Mouse (Mus musculus) heart, embryonic 11.5 days (tissue): Measurements from ENCODE around the gene Bnc2. TPM values are rescaled to one million over a fixed set of nuclear protein-coding genes. Genes with fewer than 3 reads are reported as not detected.

ENCODE experiments used
- ATAC-seq: fragments of 200-750 bp; cut with Nextera tagmentation; replicated peaks from 2 replicates; pipeline ENCODE4 v1.8.0; 2017; ENCODE audit warnings: moderate library complexity; ENCODE audit not compliant: insufficient number of reproducible peaks, low FRiP score, low TSS enrichment
- H3K27ac ChIP-seq: fragments of 300-500 bp; sonication (generic); 2 replicates; pipeline ENCODE4 v1.5.1; 2014; ENCODE audit warnings: mild to moderate bottlenecking, low read depth, low read length
- H3K27me3 ChIP-seq: fragments of 300-500 bp; sonication (generic); 2 replicates; pipeline ENCODE4 v1.6.1; 2014; ENCODE audit warnings: mild to moderate bottlenecking, low read length, mixed read lengths; ENCODE audit not compliant: control insufficient read depth, insufficient read depth
- H3K36me3 ChIP-seq: fragments of 300-500 bp; sonication (generic); 2 replicates; pipeline ENCODE4 v1.6.1; 2014; ENCODE audit warnings: mild to moderate bottlenecking, low read length, moderate library complexity, mixed read lengths; ENCODE audit not compliant: control insufficient read depth, insufficient read depth
- H3K4me1 ChIP-seq: fragments of 300-500 bp; sonication (generic); 2 replicates; pipeline ENCODE4 v1.6.1; 2014; ENCODE audit warnings: low read length; ENCODE audit not compliant: control insufficient read depth, insufficient read depth
- H3K4me2 ChIP-seq: fragments of 300-500 bp; sonication (generic); 2 replicates; pipeline ENCODE4 v1.6.1; 2014; ENCODE audit warnings: mild to moderate bottlenecking, moderate library complexity
- H3K4me3 ChIP-seq: fragments of 300-500 bp; sonication (generic); 2 replicates; pipeline ENCODE4 v1.5.1; 2014; ENCODE audit warnings: low read depth, low read length
- H3K9ac ChIP-seq: fragments of 300-500 bp; sonication (generic); 2 replicates; pipeline ENCODE4 v1.6.1; 2014; ENCODE audit warnings: mild to moderate bottlenecking, low read depth, low read length, moderate library complexity
- H3K9me3 ChIP-seq: fragments of 300-500 bp; sonication (generic); replicated peaks from 2 replicates; pipeline ENCODE4 v1.6.1; 2016; ENCODE audit warnings: low read length; ENCODE audit not compliant: control insufficient read depth
- WGBS: fragments of 180-500 bp; shearing (Covaris S2); extraction: QIAGEN DNeasy Blood & Tissue Kit; methylation state at CpG from one replicate; pipeline ENCODE4 v1.1.7; 2014; ENCODE audit not compliant: insufficient replicate concordance; 5-methylcytosine and 5-hydroxymethylcytosine counted together
- polyA plus RNA-seq: library from polyadenylated mRNA; unstranded; fragments of >200 nt; fragmentation: Nextera tagmentation; extraction: Ambion mirVana; gene quantifications from 2 replicates; pipeline ENCODE4 v1.2.1, GENCODE M21; 2014

Bnc2 gene
- polyA plus RNA-seq, 1 experiment from 2014 or later = 2.9 TPM

- Histone ChIP-seq H3K27ac (no peak overlapping the region), H3K9me3 (no peaks in the 10 kb centered on the region), H3K4me3 (no peak overlapping the region), H3K27me3 (no peaks in the 10 kb centered on the region), H3K4me1 (peaks cover 6% of the 10 kb centered on the region), H3K36me3 (no peaks in the 10 kb centered on the region), H3K9ac (no peak overlapping the region), H3K4me2 (no peak overlapping the region)
- 24% methylated on average over 2 of the region's 2 CpGs for WGBS
- no peak for ATAC-seq
These were observed 322.4 kb downstream of the Bnc2 start for GRCm38 (mm10) chr4:84352656-84353055.

- no peak overlapping the region for H3K4me2 ChIP-seq
- no peak overlapping the region for H3K4me3 ChIP-seq
- H3K36me3 ChIP-seq = no peaks in the 10 kb centered on the region
- H3K27ac ChIP-seq = no peak overlapping the region
- no peak for ATAC-seq
- 23% methylated on average over 5 of the region's 5 CpGs for WGBS
- H3K27me3 ChIP-seq = no peaks in the 10 kb centered on the region
- no peaks in the 10 kb centered on the region for H3K4me1 ChIP-seq
- no peak overlapping the region for H3K9ac ChIP-seq
- H3K9me3 ChIP-seq = no peaks in the 10 kb centered on the region
These were observed 325.5 kb downstream of the Bnc2 start for GRCm38 (mm10) chr4:84349536-84349935.

GRCm38 (mm10) chr4:84339172-84339571 lies 335.9 kb downstream of the Bnc2 start:
- Histone ChIP-seq H3K9me3 (no peaks in the 10 kb centered on the region), H3K9ac (no peak overlapping the region), H3K27ac (no peak overlapping the region), H3K27me3 (no peaks in the 10 kb centered on the region), H3K4me1 (no peaks in the 10 kb centered on the region), H3K4me2 (no peak overlapping the region), H3K4me3 (no peak overlapping the region), H3K36me3 (no peaks in the 10 kb centered on the region)
- ATAC-seq = no peak
- 78% methylated on average over 4 of the region's 4 CpGs for WGBS

- H3K27me3 ChIP-seq = no peaks in the 10 kb centered on the region
- no peak overlapping the region for H3K27ac ChIP-seq
- no peaks in the 10 kb centered on the region for H3K9me3 ChIP-seq
- ATAC-seq = no peak
- H3K4me2 ChIP-seq = no peak overlapping the region
- no peak overlapping the region for H3K9ac ChIP-seq
- WGBS = 79% methylated on average over 9 of the region's 9 CpGs
- H3K4me3 ChIP-seq = no peak overlapping the region
- no peaks in the 10 kb centered on the region for H3K36me3 ChIP-seq
- no peaks in the 10 kb centered on the region for H3K4me1 ChIP-seq
These were observed 343.1 kb downstream of the Bnc2 start for GRCm38 (mm10) chr4:84331995-84332394.

- Histone ChIP-seq H3K4me1 (no peaks in the 10 kb centered on the region), H3K4me2 (no peak overlapping the region), H3K36me3 (no peaks in the 10 kb centered on the region), H3K27ac (no peak overlapping the region), H3K9ac (no peak overlapping the region), H3K9me3 (no peaks in the 10 kb centered on the region), H3K4me3 (no peak overlapping the region), H3K27me3 (no peaks in the 10 kb centered on the region)
- WGBS = 50% methylated on average over 3 of the region's 3 CpGs
- ATAC-seq = no peak
These were observed 343.6 kb downstream of the Bnc2 start for GRCm38 (mm10) chr4:84331450-84331849.

GRCm38 (mm10) chr4:84330509-84330908 lies 344.6 kb downstream of the Bnc2 start:
- no peaks in the 10 kb centered on the region for H3K27me3 ChIP-seq
- H3K27ac ChIP-seq = no peak overlapping the region
- 96% methylated on average over 4 of the region's 4 CpGs for WGBS
- H3K9ac ChIP-seq = no peak overlapping the region
- no peak for ATAC-seq
- no peak overlapping the region for H3K4me2 ChIP-seq
- H3K4me3 ChIP-seq = no peak overlapping the region
- H3K36me3 ChIP-seq = no peaks in the 10 kb centered on the region
- H3K9me3 ChIP-seq = no peaks in the 10 kb centered on the region
- no peaks in the 10 kb centered on the region for H3K4me1 ChIP-seq

- 60% methylated on average over 5 of the region's 5 CpGs for WGBS
- no peak for ATAC-seq
- no peaks in the 10 kb centered on the region for H3K9me3 ChIP-seq
These were observed 345.4 kb downstream of the Bnc2 start for GRCm38 (mm10) chr4:84329651-84330050.

GRCm38 (mm10) chr4:84324371-84324770 lies 350.7 kb downstream of the Bnc2 start:
- Histone ChIP-seq H3K4me2 (no peak overlapping the region), H3K27ac (no peak overlapping the region), H3K27me3 (no peaks in the 10 kb centered on the region), H3K4me3 (no peak overlapping the region), H3K9ac (no peak overlapping the region), H3K4me1 (no peaks in the 10 kb centered on the region), H3K36me3 (no peaks in the 10 kb centered on the region), H3K9me3 (no peaks in the 10 kb centered on the region)
- no peak for ATAC-seq
- 87% methylated on average over 4 of the region's 4 CpGs for WGBS

More at GRCm38 (mm10) chr4:84329651-84330050, 345.4 kb downstream of the Bnc2 start:
- no peak overlapping the region for H3K9ac ChIP-seq
- no peak overlapping the region for H3K27ac ChIP-seq
- H3K4me1 ChIP-seq = no peaks in the 10 kb centered on the region
- H3K36me3 ChIP-seq = no peaks in the 10 kb centered on the region
- H3K27me3 ChIP-seq = no peaks in the 10 kb centered on the region
- no peak overlapping the region for H3K4me3 ChIP-seq
- H3K4me2 ChIP-seq = no peak overlapping the region

GRCm38 (mm10) chr4:84321598-84321997 lies 353.5 kb downstream of the Bnc2 start:
- no peak overlapping the region for H3K4me3 ChIP-seq
- H3K27ac ChIP-seq = no peak overlapping the region
- H3K9me3 ChIP-seq = no peaks in the 10 kb centered on the region
- no peaks in the 10 kb centered on the region for H3K4me1 ChIP-seq
- WGBS = 13% methylated on average over 2 of the region's 2 CpGs
- no peak overlapping the region for H3K9ac ChIP-seq
- no peaks in the 10 kb centered on the region for H3K36me3 ChIP-seq
- no peak for ATAC-seq
- H3K27me3 ChIP-seq = no peaks in the 10 kb centered on the region
- no peak overlapping the region for H3K4me2 ChIP-seq
